Mouse (Mus musculus) left cerebral cortex, adult 11 months (tissue): Measurements from ENCODE around the gene Nhp2.
A peak's percentile ranks its signal among the peaks of the same experiment; 100 is the strongest.

ENCODE experiments used
- DNase-seq: peaks from one replicate; pipeline ENCODE4 v3.0.0; 2022; ENCODE audit warnings: low spot score

Gene Nhp2

GRCm38 (mm10) chr11:51619409-51620060 is at the start of gene Nhp2:
TSS of gene Nhp2 (plus strand) at chr11:51619735.
- peak; percentile 97 for DNase-seq

GRCm38 (mm10) chr11:51576454-51576853 is 43.1 kb upstream of the Nhp2 start:
- DNase-seq, result no peak

GRCm38 (mm10) chr11:51577587-51577986 is 41.9 kb upstream of the Nhp2 start:
- no peak for DNase-seq

- no peak for DNase-seq
Measured at GRCm38 (mm10) chr11:51579024-51579423, 40.5 kb upstream of the Nhp2 start.

GRCm38 (mm10) chr11:51582713-51583112 is 36.8 kb upstream of the Nhp2 start:
- DNase-seq, result no peak

- DNase-seq, result no peak
Measured at GRCm38 (mm10) chr11:51584057-51584430, 35.5 kb upstream of the Nhp2 start.

- peak; percentile 88 for DNase-seq
Measured at GRCm38 (mm10) chr11:51584431-51585248, 34.9 kb upstream of the Nhp2 start, which contains the start of gene Phykpl. TSS of gene Phykpl (plus strand) at chr11:51584757.

GRCm38 (mm10) chr11:51585608-51586252 is 33.8 kb upstream of the Nhp2 start:
- no peak for DNase-seq

GRCm38 (mm10) chr11:51586411-51586810 is 33.1 kb upstream of the Nhp2 start:
- DNase-seq, result no peak

GRCm38 (mm10) chr11:51587059-51587458 is 32.5 kb upstream of the Nhp2 start:
- no peak for DNase-seq

- DNase-seq, result no peak
Measured at GRCm38 (mm10) chr11:51588833-51589232, 30.7 kb upstream of the Nhp2 start.

GRCm38 (mm10) chr11:51590002-51590401 is 29.5 kb upstream of the Nhp2 start:
- DNase-seq, result no peak

- no peak for DNase-seq
Measured at GRCm38 (mm10) chr11:51591168-51591567, 28.4 kb upstream of the Nhp2 start.

- DNase-seq, result no peak
Measured at GRCm38 (mm10) chr11:51591915-51592314, 27.6 kb upstream of the Nhp2 start.

GRCm38 (mm10) chr11:51593368-51593767 is 26.2 kb upstream of the Nhp2 start:
- no peak for DNase-seq

- DNase-seq, result no peak
Measured at GRCm38 (mm10) chr11:51593849-51594248, 25.7 kb upstream of the Nhp2 start.

- no peak for DNase-seq
Measured at GRCm38 (mm10) chr11:51594715-51595350, 24.7 kb upstream of the Nhp2 start.

- no peak for DNase-seq
Measured at GRCm38 (mm10) chr11:51595459-51596083, 24.0 kb upstream of the Nhp2 start.

- DNase-seq, result no peak
Measured at GRCm38 (mm10) chr11:51597553-51597952, 22.0 kb upstream of the Nhp2 start.

GRCm38 (mm10) chr11:51602253-51602652 is 17.3 kb upstream of the Nhp2 start:
- DNase-seq, result no peak

- peak; percentile 63 for DNase-seq
Measured at GRCm38 (mm10) chr11:51605602-51606446, 13.7 kb upstream of the Nhp2 start.
